Mouse (Mus musculus) kidney, postnatal 36 days (tissue): ENCODE measurements at regions not wholly inside any gene's neighbourhood (a gene's known extent, or its start where the extent isn't known, plus 50 kb on each side); places are given as distances from the start of the nearest gene placed in this dataset.

Experiments used
- DNase-seq, 2 experiments: peaks; one replicate each; pipeline ENCODE4 v3.0.0; 2021 to 2022; ENCODE audit warnings: mixed read lengths in 2 of 2

- DNase-seq = no peak
Measured at GRCm38 (mm10) chr3:52158788-52159260, 53.9 kb upstream of the Maml3 start.

GRCm38 (mm10) chr3:52161688-52162087 is 56.8 kb upstream of the Maml3 start:
- no peak for DNase-seq

- DNase-seq = no peak
Measured at GRCm38 (mm10) chr3:52163990-52164389, 59.1 kb upstream of the Maml3 start.

GRCm38 (mm10) chr3:52167420-52167819 is 62.5 kb upstream of the Maml3 start:
- no peak for DNase-seq

GRCm38 (mm10) chr3:52170847-52171246 is 66.0 kb upstream of the Maml3 start:
- DNase-seq = no peak

- DNase-seq = no peak
Measured at GRCm38 (mm10) chr3:52171303-52171702, 66.4 kb upstream of the Maml3 start.

- no peak for DNase-seq
Measured at GRCm38 (mm10) chr3:52173490-52173889, 68.6 kb upstream of the Maml3 start.

- DNase-seq = no peak
Measured at GRCm38 (mm10) chr3:52176108-52176507, 71.2 kb upstream of the Maml3 start.

- DNase-seq = no peak
Measured at GRCm38 (mm10) chr3:52178851-52179250, 74.0 kb upstream of the Maml3 start.

- peak; percentile 55 to 57 for DNase-seq
Measured at GRCm38 (mm10) chr3:52179686-52180085, 74.8 kb upstream of the Maml3 start.

- peak in 1 of 2 experiments; percentile 25 for DNase-seq
Measured at GRCm38 (mm10) chr3:52180306-52180705, 75.4 kb upstream of the Maml3 start.

GRCm38 (mm10) chr3:52180785-52181184 is 75.9 kb upstream of the Maml3 start:
- peak; percentile 77 to 84 for DNase-seq

GRCm38 (mm10) chr3:52181326-52182101 is 76.6 kb upstream of the Maml3 start:
- DNase-seq = no peak

GRCm38 (mm10) chr3:52184241-52184640 is 79.4 kb upstream of the Maml3 start:
- no peak for DNase-seq

- DNase-seq = no peak
Measured at GRCm38 (mm10) chr3:52185351-52185750, 80.5 kb upstream of the Maml3 start.

- no peak for DNase-seq
Measured at GRCm38 (mm10) chr3:52187401-52187801, 80.7 kb upstream of the Foxo1 start.

- no peak for DNase-seq
Measured at GRCm38 (mm10) chr3:52188303-52188702, 79.8 kb upstream of the Foxo1 start.

- no peak for DNase-seq
Measured at GRCm38 (mm10) chr3:52189016-52189415, 79.1 kb upstream of the Foxo1 start.

GRCm38 (mm10) chr3:52190021-52190420 is 78.1 kb upstream of the Foxo1 start:
- DNase-seq = no peak

GRCm38 (mm10) chr3:52193026-52193425 is 75.1 kb upstream of the Foxo1 start:
- DNase-seq = peak in 1 of 2 experiments; percentile 3

- DNase-seq = no peak
Measured at GRCm38 (mm10) chr3:52194216-52194615, 73.9 kb upstream of the Foxo1 start.

- no peak for DNase-seq
Measured at GRCm38 (mm10) chr3:52195486-52195885, 72.7 kb upstream of the Foxo1 start.

GRCm38 (mm10) chr3:52196047-52196935 is 71.8 kb upstream of the Foxo1 start:
- DNase-seq = peak; percentile 69 to 90

GRCm38 (mm10) chr3:52196936-52197246 is 71.2 kb upstream of the Foxo1 start:
- DNase-seq = no peak
